Mouse (Mus musculus) c-Kit-positive CD71-positive TER-119-positive erythroid progenitor cells, embryonic 14.5 days (primary cell): ENCODE data around the gene Pde6h.

Experiments used
- DNase-seq: peaks from one replicate; pipeline ENCODE4 v3.0.0-alpha.2; 2013; ENCODE audit warnings: low spot score

Pde6h gene

DNA sequence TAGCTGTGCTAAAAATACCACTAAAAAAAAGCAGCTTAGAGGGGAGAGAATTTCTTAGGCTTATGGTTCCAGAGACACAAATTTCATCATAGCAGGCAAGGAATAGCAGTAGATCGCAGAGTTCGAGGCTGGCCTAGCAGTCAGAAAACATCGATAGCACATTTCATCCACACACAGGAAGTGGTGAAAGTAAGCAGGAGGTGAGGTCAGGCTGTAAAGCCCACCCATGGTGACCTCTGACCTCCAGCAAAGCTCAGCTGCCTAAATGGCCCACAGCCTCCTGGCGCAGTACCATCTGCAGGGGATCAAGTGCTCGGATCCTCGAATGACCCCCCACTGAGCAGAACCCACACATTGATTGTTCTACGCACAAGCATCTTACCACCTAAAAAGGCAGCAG is 59.6 kb downstream of the Pde6h start:
- no peak for DNase-seq

DNA sequence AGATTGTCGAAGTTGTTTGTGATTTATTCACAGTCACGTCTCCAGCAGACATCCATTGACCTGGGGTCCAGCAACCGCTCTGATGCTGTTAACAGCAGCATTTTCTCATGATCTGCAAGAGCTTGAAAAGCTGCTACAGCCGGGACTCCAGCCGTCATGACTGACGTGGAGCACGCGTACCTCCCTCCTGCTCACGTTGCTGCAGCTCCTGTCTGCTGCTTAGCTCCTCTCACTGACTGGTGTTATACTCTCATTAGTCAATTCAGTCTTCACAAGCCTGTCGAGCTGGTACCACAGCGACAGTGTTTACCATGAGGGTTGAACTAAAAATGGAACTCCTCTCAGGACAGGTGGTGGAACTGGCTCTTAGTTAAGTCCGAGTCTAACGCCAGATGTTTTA is 62.4 kb downstream of the Pde6h start:
- no peak for DNase-seq

DNA sequence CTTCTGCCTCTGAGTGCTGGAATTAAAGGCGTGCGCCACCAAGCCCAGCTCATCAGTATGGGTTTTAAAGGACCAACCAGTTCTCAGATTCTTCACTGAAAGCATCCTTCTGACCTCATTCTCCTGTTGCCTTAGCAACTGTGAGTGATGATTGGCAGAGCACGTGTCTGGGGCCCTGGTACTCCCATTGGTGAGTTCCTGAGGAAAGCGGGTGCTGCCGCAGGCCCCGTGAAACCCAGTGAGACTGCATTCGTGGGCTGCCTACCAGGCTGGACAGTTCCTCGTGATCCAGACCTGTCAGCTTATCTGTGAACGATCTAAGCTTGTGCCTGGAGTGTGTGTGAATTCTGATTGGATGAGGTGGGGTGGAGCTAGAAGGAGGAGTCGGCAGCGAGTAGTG is 63.1 kb downstream of the Pde6h start:
- no peak for DNase-seq

DNA sequence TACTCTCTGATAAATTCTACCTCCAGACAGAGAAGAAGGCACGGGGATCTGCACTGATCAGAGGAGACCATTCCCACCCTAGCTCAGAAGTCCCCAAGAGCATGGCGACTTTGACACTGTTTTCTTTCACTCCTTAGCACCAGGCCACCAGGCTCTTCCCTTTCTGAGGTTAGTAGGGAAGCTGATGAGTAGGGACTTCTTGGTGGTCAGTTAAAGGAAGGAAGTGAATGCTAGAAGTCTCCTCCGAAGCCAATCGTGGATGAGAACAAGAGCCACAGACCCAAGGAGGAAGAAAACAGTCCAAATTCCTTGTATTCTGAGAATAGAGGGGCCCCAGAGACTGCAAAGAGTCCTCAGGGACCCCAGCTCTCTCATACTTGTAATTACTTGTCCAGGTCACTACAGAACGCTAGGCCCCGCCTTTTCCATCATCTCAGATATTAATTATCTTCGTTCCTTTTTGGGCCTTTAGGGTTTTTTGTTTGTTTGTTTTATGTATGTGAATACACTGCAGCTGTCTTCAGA is 65.0 kb downstream of the Pde6h start:
- no peak for DNase-seq

DNA sequence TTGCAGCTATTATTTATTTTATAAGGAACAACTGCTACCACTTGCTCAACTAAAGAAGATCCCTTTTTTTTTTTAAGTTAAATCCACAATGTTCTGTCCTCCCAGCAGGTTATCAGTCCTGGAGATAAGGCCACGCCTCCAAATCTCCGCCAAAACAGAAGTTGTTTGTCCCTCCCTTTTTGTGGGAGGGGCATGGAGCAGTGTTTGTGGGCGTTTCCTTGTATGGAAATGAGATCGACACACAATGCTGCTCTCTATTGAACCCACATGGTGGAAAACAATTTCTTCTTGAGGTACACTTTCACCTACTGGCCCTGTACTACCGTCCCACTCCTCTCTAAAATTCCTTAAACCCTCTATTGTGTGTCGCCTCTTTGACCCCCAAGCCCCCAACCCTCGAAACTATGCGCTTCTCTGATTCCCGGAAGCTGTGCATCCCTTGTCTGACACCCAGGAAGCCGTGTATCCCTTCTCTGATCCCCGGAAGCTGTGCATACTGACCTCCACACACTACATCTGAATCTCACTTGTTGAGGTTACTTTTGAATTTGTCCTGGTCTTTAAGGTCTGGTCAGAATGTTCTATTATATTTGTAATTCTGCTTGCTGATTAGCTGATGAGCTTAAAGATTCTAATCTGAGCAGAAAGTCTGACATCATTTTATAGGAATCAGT is 66.3 kb downstream of the Pde6h start:
- DNase-seq, result no peak

DNA sequence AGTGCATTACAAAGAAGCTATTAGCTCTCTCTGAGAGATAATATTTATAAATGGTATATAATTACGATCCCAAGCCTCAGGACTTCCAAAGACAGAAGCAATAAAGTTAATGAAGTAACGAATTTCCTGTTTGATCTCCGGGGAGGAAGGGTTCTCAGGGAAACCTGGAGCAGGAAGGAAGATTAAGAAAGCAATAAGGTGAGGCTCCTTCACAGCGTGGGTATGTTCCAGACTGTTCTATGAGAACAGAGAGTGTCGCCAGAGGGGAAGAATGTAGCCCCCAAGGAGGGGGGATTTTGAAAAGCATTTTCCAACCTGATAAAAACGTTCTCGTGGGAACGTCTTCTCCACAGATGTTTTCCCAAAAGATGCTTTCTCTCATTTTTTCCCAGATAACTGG is 66.9 kb downstream of the Pde6h start:
- DNase-seq, result no peak

DNA sequence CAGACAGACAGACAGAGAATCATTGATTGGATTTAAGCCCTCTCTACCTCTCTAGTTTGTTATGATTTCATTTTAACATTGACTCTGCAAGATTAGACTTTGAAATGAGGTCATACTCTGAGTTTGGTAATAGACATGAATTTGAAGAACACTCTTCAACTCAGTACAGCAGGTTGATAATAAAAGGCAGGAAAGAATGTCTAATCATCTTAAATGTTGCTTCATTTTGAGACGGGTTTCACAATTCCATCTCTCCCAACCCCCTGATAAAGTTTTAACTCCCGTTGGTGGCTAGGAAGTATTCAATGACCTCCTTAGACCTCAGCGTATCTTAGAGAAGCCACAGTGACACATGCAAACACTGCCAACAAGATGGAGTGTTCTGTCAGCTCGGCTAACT is 69.9 kb downstream of the Pde6h start:
- no peak for DNase-seq

DNA sequence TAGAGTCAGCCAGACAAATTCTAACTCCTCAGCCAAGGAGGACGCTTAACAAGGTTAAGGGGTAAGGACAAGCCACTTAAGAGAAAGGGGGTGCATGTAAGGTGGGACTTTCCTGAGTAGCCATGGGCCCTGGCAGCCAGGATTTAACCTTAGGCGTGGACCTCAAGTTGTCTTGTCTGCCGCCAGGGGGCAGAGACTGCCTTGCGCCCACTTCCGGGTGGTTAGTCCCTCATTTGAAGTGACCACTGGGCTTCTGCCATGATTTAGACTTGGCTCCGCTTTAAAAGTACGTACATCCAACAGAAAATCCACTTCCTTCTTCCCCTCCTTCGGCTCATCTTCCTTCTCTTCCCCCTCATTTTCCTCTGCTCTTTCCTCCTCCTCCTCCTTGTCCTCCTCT is 71.9 kb downstream of the Pde6h start:
- no peak for DNase-seq

DNA sequence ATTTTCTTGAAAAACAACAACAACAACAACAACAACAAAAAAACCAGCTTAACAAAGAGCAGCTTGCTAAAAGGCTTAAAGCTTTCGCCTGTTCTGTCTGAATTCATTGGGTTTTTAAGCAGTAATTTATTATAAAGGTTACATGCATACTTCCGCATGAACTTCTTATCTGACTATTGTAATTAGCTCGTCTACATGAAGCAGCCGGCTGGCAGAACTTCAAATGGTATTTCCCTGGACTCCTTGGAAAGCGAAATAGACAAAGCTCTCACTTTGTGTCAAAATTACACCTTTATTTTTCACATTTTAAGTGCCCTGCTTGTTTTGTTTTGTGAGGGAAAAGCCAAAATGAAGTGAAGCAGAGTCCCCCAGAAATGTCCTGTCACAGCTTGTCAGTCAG is 72.7 kb downstream of the Pde6h start:
- no peak for DNase-seq

DNA sequence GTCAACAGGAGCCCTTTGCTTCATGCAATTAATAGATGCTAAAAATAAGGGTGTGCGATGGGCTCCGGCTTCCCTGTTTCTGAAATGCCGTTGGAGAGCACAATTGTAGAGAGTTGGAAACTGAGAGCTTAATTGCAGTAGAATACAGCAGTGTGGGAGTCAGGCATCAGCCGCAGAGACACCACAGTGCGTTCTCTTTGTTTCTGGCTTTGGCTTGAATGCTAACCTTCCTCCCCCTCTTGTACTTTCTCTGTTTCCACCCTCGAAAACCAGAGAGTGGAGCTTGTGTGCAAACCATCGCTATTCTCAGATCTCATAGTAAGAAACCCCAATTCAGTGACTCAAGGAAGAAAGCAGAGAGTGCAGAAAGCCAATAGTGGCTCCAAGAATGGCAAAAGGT is 74.5 kb downstream of the Pde6h start:
- no peak for DNase-seq

DNA sequence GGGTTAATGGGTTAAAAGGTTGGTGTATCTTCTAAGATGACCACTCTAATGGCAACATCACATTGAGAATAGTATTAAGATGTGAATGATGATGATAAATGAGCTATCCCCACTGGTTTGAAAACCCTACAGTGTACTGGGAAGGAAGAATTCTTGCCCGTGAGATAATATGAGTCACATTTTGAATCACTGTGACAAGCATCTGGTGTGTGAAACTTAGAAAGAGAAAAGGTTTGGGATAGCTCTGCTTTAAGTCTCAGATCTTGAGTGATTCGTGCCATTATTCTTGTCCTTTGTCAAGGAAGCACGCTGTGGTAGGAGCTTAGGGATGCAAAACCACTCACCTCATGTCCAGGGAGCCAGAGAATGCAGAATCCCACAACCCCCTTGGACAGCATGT is 75.4 kb downstream of the Pde6h start:
- DNase-seq, result no peak

DNA sequence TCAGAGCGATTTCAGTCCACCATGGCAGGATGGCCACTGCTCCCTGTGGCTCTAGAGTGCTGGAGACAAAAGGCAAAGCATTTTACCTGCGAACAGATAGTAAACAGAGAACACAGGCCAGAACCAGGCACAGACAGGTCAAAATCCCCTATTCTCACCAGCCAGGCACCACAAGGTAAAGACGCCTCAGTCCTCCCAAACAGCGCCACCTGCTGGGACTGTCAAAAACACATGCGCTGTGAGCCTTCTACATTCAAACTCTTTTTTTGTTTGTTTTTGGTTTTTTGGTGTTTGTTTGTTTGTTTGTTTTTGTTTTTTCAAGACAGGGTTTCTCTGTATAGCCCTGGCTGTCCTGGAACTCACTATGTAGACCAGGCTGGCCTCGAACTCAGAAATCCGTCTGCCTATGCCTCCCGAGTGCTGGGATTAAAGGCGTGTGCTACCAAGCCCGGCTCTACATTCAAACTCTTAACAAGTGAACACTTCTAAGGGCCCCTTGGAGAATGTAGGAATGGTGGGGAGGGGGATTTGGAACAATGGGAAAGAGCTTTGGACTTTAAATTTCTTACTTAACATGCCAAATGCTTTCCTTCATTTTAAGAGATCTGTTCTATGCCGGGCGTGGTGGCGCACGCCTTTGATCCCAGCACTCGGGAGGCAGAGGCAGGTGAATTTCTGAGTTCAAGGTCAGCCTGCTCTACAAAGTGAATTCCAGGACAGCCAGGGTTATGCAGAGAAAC is 76.2 kb downstream of the Pde6h start:
- no peak for DNase-seq

DNA sequence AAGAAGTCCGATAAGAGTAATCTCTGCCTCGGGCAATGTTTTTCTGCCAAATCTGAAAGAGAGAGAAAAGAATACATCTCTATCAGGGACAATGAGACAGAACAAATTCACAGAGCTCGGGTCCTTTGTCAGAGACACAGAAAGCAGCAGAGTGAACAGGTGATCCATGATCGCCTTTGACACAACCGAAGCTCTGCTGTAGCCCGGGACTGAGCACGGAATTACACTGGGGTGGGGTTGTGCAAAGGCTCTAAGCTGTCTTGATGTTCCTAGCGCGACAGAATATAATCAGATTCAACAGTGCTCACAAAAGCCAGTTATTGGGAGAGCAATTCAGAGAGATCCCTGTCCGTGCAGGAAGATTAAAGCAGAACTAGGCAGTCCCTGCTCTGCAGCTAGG is 77.1 kb downstream of the Pde6h start:
- DNase-seq, result no peak

DNA sequence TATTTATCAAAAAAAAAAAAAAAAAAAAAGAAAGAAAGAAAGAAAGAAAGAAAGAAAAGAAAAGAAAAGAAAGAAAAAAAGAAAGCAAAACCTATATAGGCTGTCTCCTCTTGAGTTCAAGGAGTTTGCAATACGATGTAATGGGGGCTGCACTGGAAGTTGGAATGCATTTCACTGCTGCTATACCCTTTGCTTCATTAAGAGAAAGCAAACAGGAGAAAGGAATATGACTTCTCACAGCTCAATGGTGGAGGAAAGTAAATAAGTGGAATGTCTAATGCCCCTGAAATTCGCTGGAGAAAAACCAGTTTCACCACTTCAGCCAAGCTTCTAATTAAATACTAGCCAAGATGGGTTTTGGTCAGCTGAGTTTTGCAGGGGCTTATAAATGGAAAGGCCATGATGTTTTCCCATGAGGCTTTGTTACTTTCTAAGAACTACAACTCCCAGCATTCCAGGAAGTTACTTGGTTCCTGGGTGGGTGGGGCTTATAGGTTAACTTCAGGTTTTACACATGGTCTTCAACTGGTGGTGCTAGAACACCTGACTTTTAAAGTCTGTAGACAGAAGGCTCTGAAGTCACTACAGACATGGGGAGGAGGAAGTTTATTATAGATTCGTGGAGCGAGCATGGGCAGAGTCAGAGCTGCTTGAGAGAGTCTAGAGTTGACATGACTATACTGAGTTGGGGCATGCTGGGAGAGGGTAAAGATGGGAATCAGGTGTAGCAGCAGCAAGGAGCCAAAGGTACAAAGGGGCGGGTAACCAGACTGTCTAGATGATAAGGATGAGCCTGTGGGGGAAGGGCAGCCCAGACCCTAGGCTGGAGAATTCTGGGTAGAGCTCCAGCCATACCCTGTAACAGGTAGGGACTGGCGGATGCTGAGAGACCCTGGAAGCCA is 77.9 kb downstream of the Pde6h start:
- DNase-seq, result no peak

DNA sequence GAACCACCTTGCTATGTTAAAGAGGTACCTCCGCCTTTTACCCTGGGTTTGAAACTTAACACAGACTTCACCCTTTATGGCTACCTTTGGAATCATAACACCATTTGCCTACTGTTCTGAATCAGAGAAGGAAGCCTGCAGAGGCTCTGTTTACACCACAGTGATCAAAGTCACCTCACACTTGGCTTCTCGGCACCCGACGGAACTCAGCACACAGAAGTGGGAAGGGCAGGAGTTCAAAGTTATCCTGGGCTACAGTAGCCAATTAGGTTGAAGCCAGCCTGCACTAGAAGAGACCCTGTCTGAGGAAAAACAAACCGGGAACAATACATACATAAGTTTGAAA is 78.5 kb downstream of the Pde6h start:
- DNase-seq, result no peak

DNA sequence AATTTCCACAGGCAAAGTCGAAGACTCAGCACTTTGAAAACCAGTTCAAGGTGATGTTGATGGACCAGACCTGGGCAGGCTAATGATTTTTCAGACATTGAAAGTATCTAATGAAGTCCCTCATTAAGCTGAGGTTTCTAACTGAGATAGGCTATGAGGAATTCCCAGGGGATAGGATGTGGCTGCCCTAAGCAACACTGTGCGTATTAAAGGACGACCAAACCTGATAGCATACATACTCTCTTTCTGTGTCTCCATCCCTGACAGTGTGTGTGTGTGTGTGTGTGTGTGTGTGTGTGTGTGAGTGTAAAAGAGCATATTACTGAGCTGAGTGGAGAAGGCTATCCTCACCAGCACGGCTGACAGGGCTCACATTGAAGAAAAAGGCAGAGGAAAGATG is 80.7 kb downstream of the Pde6h start:
- DNase-seq, result no peak

DNA sequence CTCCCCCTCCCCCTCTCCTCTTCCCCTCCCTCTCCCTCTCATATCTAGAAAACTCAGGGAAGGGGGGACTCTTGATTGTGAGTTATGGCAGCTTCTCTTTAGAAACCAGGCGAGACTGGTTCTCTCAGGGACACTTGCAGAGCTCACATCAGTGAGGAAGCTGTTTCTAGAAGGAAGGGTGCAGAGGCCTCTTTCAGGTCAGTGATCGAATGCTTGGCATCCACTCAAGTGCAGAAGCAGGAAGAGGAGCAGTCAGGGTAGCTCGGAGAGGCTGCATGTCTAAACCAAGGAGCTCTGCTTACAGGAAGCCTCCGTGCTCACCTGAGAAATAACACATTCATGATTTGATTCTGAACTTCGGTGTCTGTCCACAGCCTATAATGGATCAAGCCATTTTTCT is 87.6 kb downstream of the Pde6h start:
- DNase-seq, result no peak

DNA sequence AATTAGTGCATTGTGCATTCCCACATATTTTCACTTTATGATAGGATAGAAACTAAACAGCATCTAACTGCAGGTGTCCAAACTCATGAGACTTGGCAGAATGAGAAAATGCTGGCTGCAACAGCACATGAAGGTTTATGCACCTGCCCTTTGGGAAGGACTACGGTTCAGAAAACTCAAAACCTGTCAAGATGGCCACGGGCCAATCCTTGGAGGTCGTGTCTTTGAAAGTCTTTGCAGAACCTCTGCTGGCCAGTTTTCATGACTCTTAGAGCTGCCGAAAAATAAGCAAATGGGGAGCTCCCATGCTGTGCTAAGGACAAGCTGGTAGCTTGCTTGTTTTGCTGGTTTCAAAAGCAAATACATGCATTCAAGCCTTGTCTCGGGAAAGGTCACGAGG is 90.7 kb downstream of the Pde6h start:
- DNase-seq, result no peak

DNA sequence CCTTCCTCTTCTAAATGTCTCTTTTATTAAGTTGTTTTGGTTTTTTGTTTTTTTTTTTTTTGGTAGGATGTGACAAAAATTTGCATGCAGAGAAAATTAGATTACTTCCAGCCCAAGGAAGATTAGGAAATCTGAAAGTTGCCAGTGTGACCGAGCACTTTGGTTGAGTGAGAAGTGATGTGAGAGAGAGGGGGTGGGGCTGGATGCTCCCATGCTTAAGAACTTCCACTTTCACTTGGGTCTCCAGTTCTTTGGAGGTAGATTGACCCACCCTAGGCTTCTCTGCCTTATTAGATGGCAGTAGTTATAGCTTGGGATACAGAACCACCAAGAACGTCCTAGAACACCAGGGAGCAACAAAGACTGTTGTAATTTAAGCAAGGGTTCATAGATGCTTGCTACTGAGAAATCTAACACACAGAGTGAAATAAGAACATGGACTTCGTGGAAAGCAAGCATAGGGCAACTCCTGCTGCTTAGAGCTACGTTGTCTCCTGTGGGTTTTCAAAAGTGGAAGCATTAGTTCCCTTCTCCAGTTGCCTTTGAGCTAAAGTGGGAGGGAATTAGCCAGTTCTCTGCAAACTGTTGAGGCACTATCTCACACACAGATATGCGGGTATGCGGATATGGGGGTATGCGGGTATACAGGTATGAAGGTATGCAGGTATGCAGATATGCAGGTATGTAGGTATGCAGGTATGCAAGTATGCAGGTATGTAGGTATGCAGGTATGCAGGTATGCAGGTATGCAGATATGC is 93.8 kb downstream of the Pde6h start:
- no peak for DNase-seq
